Mouse (Mus musculus) midbrain, embryonic 13.5 days (tissue): ENCODE measurements around the gene Klk8. TPM values are rescaled to one million over a fixed set of nuclear protein-coding genes. Genes with fewer than 3 reads are reported as not detected.
A peak's percentile ranks its signal among the peaks of the same experiment; 100 is the strongest.

ENCODE experiments used
- ATAC-seq: fragments of 200-750 bp; cut with Nextera tagmentation; 2 replicates; pipeline ENCODE4 v1.8.0; 2017; ENCODE audit warnings: mild to moderate bottlenecking, moderate TSS enrichment, moderate library complexity
- H3K27ac ChIP-seq: fragments of 300-500 bp; sonication (generic); 2 replicates; pipeline ENCODE4 v1.5.1; 2015; ENCODE audit warnings: inconsistent platforms, mild to moderate bottlenecking, moderate library complexity
- H3K27me3 ChIP-seq: fragments of 300-500 bp; sonication (generic); 2 replicates; pipeline ENCODE4 v1.6.1; 2015; ENCODE audit warnings: mild to moderate bottlenecking, inconsistent platforms
- H3K36me3 ChIP-seq: fragments of 300-500 bp; sonication (generic); 2 replicates; pipeline ENCODE4 v1.6.1; 2015; ENCODE audit warnings: mild to moderate bottlenecking, inconsistent platforms
- H3K4me1 ChIP-seq: fragments of 300-500 bp; sonication (generic); replicated peaks from 2 replicates; pipeline ENCODE4 v1.6.1; 2015; ENCODE audit warnings: inconsistent platforms
- H3K4me2 ChIP-seq: fragments of 300-500 bp; sonication (generic); replicated peaks from 2 replicates; pipeline ENCODE4 v1.6.1; 2015; ENCODE audit warnings: moderate library complexity, mild to moderate bottlenecking, inconsistent platforms
- H3K4me3 ChIP-seq: fragments of 300-500 bp; sonication (generic); replicated peaks from 2 replicates; pipeline ENCODE4 v1.5.1; 2015; ENCODE audit warnings: mild to moderate bottlenecking, inconsistent platforms
- H3K9ac ChIP-seq: fragments of 300-500 bp; sonication (generic); replicated peaks from 2 replicates; pipeline ENCODE4 v1.6.1; 2015; ENCODE audit warnings: mild to moderate bottlenecking, inconsistent platforms
- H3K9me3 ChIP-seq: fragments of 300-500 bp; sonication (generic); 2 replicates; pipeline ENCODE4 v1.6.1; 2016; ENCODE audit warnings: mild to moderate bottlenecking, inconsistent platforms
- WGBS: fragments of 180-500 bp; shearing (Covaris S2); methylation state at CpG from one replicate; pipeline ENCODE4 v1.1.7; 2015; 5-methylcytosine and 5-hydroxymethylcytosine counted together
- polyA plus RNA-seq: library from polyadenylated mRNA; unstranded; fragments of >200 nt; fragmentation: Nextera tagmentation; extraction: Ambion mirVana; gene quantifications from 2 replicates; pipeline ENCODE4 v1.2.1, GENCODE M21; 2015

Klk8 gene
- polyA plus RNA-seq, 1 experiment from 2014 or later: 4.9 TPM

GRCm38 (mm10) chr7:43797844-43798462 is 576 bp downstream of the Klk8 start:
- Histone ChIP-seq H3K9ac (no peak overlapping the region), H3K4me2 (peak overlapping the region; percentile 78), H3K27ac (no peak overlapping the region), H3K4me3 (peak overlapping the region; percentile 49), H3K27me3 (peaks cover 45% of the 10 kb centered on the region), H3K36me3 (no peaks in the 10 kb centered on the region), H3K4me1 (peaks cover 17% of the 10 kb centered on the region), H3K9me3 (no peaks in the 10 kb centered on the region)
- peak; percentile 41 for ATAC-seq
- WGBS: 40% methylated on average over 13 of the region's 13 CpGs

- H3K27me3 ChIP-seq: peaks cover 42% of the 10 kb centered on the region
- H3K4me3 ChIP-seq: no peak overlapping the region
- WGBS: 80% methylated on average over 7 of the region's 7 CpGs
- H3K4me1 ChIP-seq: peaks cover 17% of the 10 kb centered on the region
- no peak overlapping the region for H3K9ac ChIP-seq
- no peaks in the 10 kb centered on the region for H3K36me3 ChIP-seq
- no peak overlapping the region for H3K27ac ChIP-seq
- no peaks in the 10 kb centered on the region for H3K9me3 ChIP-seq
- H3K4me2 ChIP-seq: no peak overlapping the region
- no peak for ATAC-seq
Measured at GRCm38 (mm10) chr7:43799876-43800275, 2.5 kb downstream of the Klk8 start.

GRCm38 (mm10) chr7:43810994-43811393 is 13.6 kb downstream of the Klk8 start, which contains the start of gene Klk7:
Klk7 (plus strand) TSS chr7:43811294.
- H3K27me3 ChIP-seq: no peaks in the 10 kb centered on the region
- no peak within 1 kb of the TSS for H3K9ac ChIP-seq
- 55% methylated on average over 5 of the region's 5 CpGs for WGBS
- H3K4me2 ChIP-seq: no peak within 1 kb of the TSS
- H3K27ac ChIP-seq: no peak within 1 kb of the TSS
- no peak within 1 kb of the TSS for H3K4me3 ChIP-seq
- H3K36me3 ChIP-seq: no peaks in the 10 kb centered on the region
- no peaks in the 10 kb centered on the region for H3K9me3 ChIP-seq
- H3K4me1 ChIP-seq: no peaks in the 10 kb centered on the region
- ATAC-seq: no peak

- Histone ChIP-seq H3K4me1 (no peaks in the 10 kb centered on the region), H3K36me3 (no peaks in the 10 kb centered on the region), H3K4me2 (no peak overlapping the region), H3K27me3 (no peaks in the 10 kb centered on the region), H3K4me3 (no peak overlapping the region), H3K9me3 (no peaks in the 10 kb centered on the region), H3K27ac (no peak overlapping the region), H3K9ac (no peak overlapping the region)
- 89% methylated on average over 7 of the region's 7 CpGs for WGBS
- ATAC-seq: no peak
Measured at GRCm38 (mm10) chr7:43815211-43815610, 17.8 kb downstream of the Klk8 start.

- Histone ChIP-seq H3K27me3 (no peaks in the 10 kb centered on the region), H3K4me2 (no peak overlapping the region), H3K36me3 (no peaks in the 10 kb centered on the region), H3K4me1 (no peaks in the 10 kb centered on the region), H3K9ac (no peak overlapping the region), H3K4me3 (no peak overlapping the region), H3K9me3 (no peaks in the 10 kb centered on the region), H3K27ac (no peak overlapping the region)
- ATAC-seq: no peak
Measured at GRCm38 (mm10) chr7:43816746-43817145, 19.4 kb downstream of the Klk8 start.

GRCm38 (mm10) chr7:43821581-43821980 is 24.2 kb downstream of the Klk8 start:
- no peak for ATAC-seq
- no peak overlapping the region for H3K4me2 ChIP-seq
- H3K9me3 ChIP-seq: no peaks in the 10 kb centered on the region
- 94% methylated on average over 7 of the region's 7 CpGs for WGBS
- H3K4me3 ChIP-seq: no peak overlapping the region
- H3K36me3 ChIP-seq: no peaks in the 10 kb centered on the region
- no peak overlapping the region for H3K9ac ChIP-seq
- H3K27ac ChIP-seq: no peak overlapping the region
- no peaks in the 10 kb centered on the region for H3K4me1 ChIP-seq
- H3K27me3 ChIP-seq: no peaks in the 10 kb centered on the region

- H3K36me3 ChIP-seq: no peaks in the 10 kb centered on the region
- H3K9ac ChIP-seq: no peak within 1 kb of the TSS
- no peak for ATAC-seq
- no peaks in the 10 kb centered on the region for H3K4me1 ChIP-seq
- no peak within 1 kb of the TSS for H3K27ac ChIP-seq
- no peaks in the 10 kb centered on the region for H3K27me3 ChIP-seq
- H3K4me2 ChIP-seq: no peak within 1 kb of the TSS
- no peak within 1 kb of the TSS for H3K4me3 ChIP-seq
- H3K9me3 ChIP-seq: no peaks in the 10 kb centered on the region
- WGBS: 79% methylated on average over 10 of the region's 10 CpGs
Measured at GRCm38 (mm10) chr7:43824199-43824598, 26.8 kb downstream of the Klk8 start, which contains the start of gene Klk6. Klk6 (plus strand) TSS chr7:43824499.

GRCm38 (mm10) chr7:43826056-43826455 is 28.7 kb downstream of the Klk8 start:
- no peaks in the 10 kb centered on the region for H3K36me3 ChIP-seq
- H3K9me3 ChIP-seq: no peaks in the 10 kb centered on the region
- H3K9ac ChIP-seq: no peak overlapping the region
- WGBS: 91% methylated on average over 5 of the region's 5 CpGs
- H3K4me3 ChIP-seq: no peak overlapping the region
- H3K27ac ChIP-seq: no peak overlapping the region
- no peak overlapping the region for H3K4me2 ChIP-seq
- H3K4me1 ChIP-seq: no peaks in the 10 kb centered on the region
- no peaks in the 10 kb centered on the region for H3K27me3 ChIP-seq
- ATAC-seq: no peak

GRCm38 (mm10) chr7:43827706-43828105 is 30.3 kb downstream of the Klk8 start:
- Histone ChIP-seq H3K4me3 (no peak overlapping the region), H3K4me1 (no peaks in the 10 kb centered on the region), H3K27ac (no peak overlapping the region), H3K4me2 (no peak overlapping the region), H3K9ac (no peak overlapping the region), H3K36me3 (no peaks in the 10 kb centered on the region), H3K27me3 (no peaks in the 10 kb centered on the region), H3K9me3 (no peaks in the 10 kb centered on the region)
- WGBS: 90% methylated on average over 4 of the region's 4 CpGs
- no peak for ATAC-seq

GRCm38 (mm10) chr7:43829006-43829405 is 31.6 kb downstream of the Klk8 start:
- WGBS: 86% methylated on average over 8 of the region's 8 CpGs
- H3K4me2 ChIP-seq: no peak overlapping the region
- no peaks in the 10 kb centered on the region for H3K36me3 ChIP-seq
- no peak overlapping the region for H3K9ac ChIP-seq
- H3K27ac ChIP-seq: no peak overlapping the region
- H3K4me3 ChIP-seq: no peak overlapping the region
- no peaks in the 10 kb centered on the region for H3K4me1 ChIP-seq
- no peaks in the 10 kb centered on the region for H3K27me3 ChIP-seq
- H3K9me3 ChIP-seq: no peaks in the 10 kb centered on the region
- ATAC-seq: no peak

- Histone ChIP-seq H3K4me1 (no peaks in the 10 kb centered on the region), H3K4me2 (no peak within 1 kb of the TSS), H3K36me3 (no peaks in the 10 kb centered on the region), H3K9me3 (no peaks in the 10 kb centered on the region), H3K27ac (no peak within 1 kb of the TSS), H3K27me3 (no peaks in the 10 kb centered on the region), H3K4me3 (no peak within 1 kb of the TSS), H3K9ac (no peak within 1 kb of the TSS)
- 60% methylated on average over 3 of the region's 3 CpGs for WGBS
- no peak for ATAC-seq
Measured at GRCm38 (mm10) chr7:43841701-43842100, 44.3 kb downstream of the Klk8 start, which contains the start of gene Klk5. Klk5 (plus strand) TSS chr7:43841971.

GRCm38 (mm10) chr7:43843801-43844200 is 46.4 kb downstream of the Klk8 start:
- Histone ChIP-seq H3K27me3 (no peaks in the 10 kb centered on the region), H3K4me3 (no peak overlapping the region), H3K4me1 (no peaks in the 10 kb centered on the region), H3K9ac (no peak overlapping the region), H3K4me2 (no peak overlapping the region), H3K9me3 (no peaks in the 10 kb centered on the region), H3K36me3 (no peaks in the 10 kb centered on the region), H3K27ac (no peak overlapping the region)
- WGBS: 97% methylated on average over 4 of the region's 4 CpGs
- ATAC-seq: no peak

GRCm38 (mm10) chr7:43851616-43852015 is 54.2 kb downstream of the Klk8 start:
- no peak overlapping the region for H3K4me2 ChIP-seq
- no peak for ATAC-seq

More at GRCm38 (mm10) chr7:43851616-43852015, 54.2 kb downstream of the Klk8 start:
- H3K9me3 ChIP-seq: no peaks in the 10 kb centered on the region
- no peaks in the 10 kb centered on the region for H3K36me3 ChIP-seq
- no peak overlapping the region for H3K4me3 ChIP-seq
- no peak overlapping the region for H3K27ac ChIP-seq
- no peaks in the 10 kb centered on the region for H3K27me3 ChIP-seq
- no peaks in the 10 kb centered on the region for H3K4me1 ChIP-seq
- no peak overlapping the region for H3K9ac ChIP-seq
- WGBS: 93% methylated on average over 6 of the region's 6 CpGs
